Mouse (Mus musculus) forebrain, postnatal 0 days (tissue): ENCODE data around the gene Tjp2. TPM values are rescaled to one million over a fixed set of nuclear protein-coding genes. Genes with fewer than 3 reads are reported as not detected.

Source experiments
- ATAC-seq: fragments of 200-750 bp; cut with Nextera tagmentation; 2 replicates; pipeline ENCODE4 v1.8.0; 2017; ENCODE audit warnings: mild to moderate bottlenecking, moderate library complexity
- DNase-seq: peaks from one replicate; pipeline ENCODE4 v3.0.0-alpha.2; 2015
- H3K27ac ChIP-seq: fragments of 300-500 bp; sonication (generic); 2 replicates; pipeline ENCODE4 v1.5.1; 2014; ENCODE audit warnings: low read depth, mild to moderate bottlenecking, antibody characterized with exemption, low read length, moderate library complexity, mixed read lengths
- H3K27me3 ChIP-seq: fragments of 300-500 bp; sonication (generic); 2 replicates; pipeline ENCODE4 v1.6.1; 2014; ENCODE audit warnings: mild to moderate bottlenecking, low read length, mixed read lengths; ENCODE audit not compliant: insufficient read depth
- H3K36me3 ChIP-seq: fragments of 300-500 bp; sonication (generic); 2 replicates; pipeline ENCODE4 v1.6.1; 2014; ENCODE audit warnings: mild to moderate bottlenecking, moderate library complexity; ENCODE audit not compliant: insufficient read depth
- H3K4me1 ChIP-seq: fragments of 300-500 bp; sonication (generic); 2 replicates; pipeline ENCODE4 v1.6.1; 2014; ENCODE audit warnings: antibody characterized with exemption; ENCODE audit not compliant: insufficient read depth
- H3K4me2 ChIP-seq: fragments of 300-500 bp; sonication (generic); 2 replicates; pipeline ENCODE4 v1.6.1; 2014; ENCODE audit warnings: low read depth, mild to moderate bottlenecking, moderate library complexity
- H3K4me3 ChIP-seq: fragments of 300-500 bp; sonication (generic); 2 replicates; pipeline ENCODE4 v1.5.1; 2014; ENCODE audit warnings: low read depth, low read length, mixed read lengths
- H3K9ac ChIP-seq: fragments of 300-500 bp; sonication (generic); 2 replicates; pipeline ENCODE4 v1.6.1; 2014; ENCODE audit warnings: mild to moderate bottlenecking
- H3K9me3 ChIP-seq: fragments of 300-500 bp; sonication (generic); 2 replicates; pipeline ENCODE4 v1.6.1; 2016; ENCODE audit warnings: low read length
- CTCF ChIP-seq: sonication (generic); IDR thresholded peaks from 2 replicates; pipeline ENCODE4 v1.5.1; 2016; ENCODE audit warnings: antibody characterized with exemption, control low read depth, low read depth
- WGBS: fragments of 180-500 bp; shearing (Covaris S2); extraction: QIAGEN DNeasy Blood & Tissue Kit; methylation state at CpG from one replicate; pipeline ENCODE4 v1.1.7; 2014; 5-methylcytosine and 5-hydroxymethylcytosine counted together
- polyA plus RNA-seq: library from polyadenylated mRNA; unstranded; fragments of >200 nt; fragmentation: Nextera tagmentation; extraction: Ambion mirVana; gene quantifications from 2 replicates; pipeline ENCODE4 v1.2.1, GENCODE M21; 2015
- total RNA-seq: library from RNA; depleted of rRNA; stranded (reverse); fragments of >200 nt; gene quantifications from 2 replicates; pipeline ENCODE4 v1.2.3, GENCODE M21; 2014

The Tjp2 gene
- total and polyA plus RNA-seq, 2 experiments from 2014 or later, result 8.8 to 15.5 TPM

GRCm38 (mm10) chr19:24173020-24173419, 51.8 kb downstream of the Tjp2 start:
- Histone ChIP-seq H3K27me3 (no peaks in the 10 kb centered on the region), H3K9ac (peak overlapping the region; percentile 74; the same call in 1 of the 2 replicates), H3K27ac (no peak overlapping the region), H3K36me3 (no peaks in the 10 kb centered on the region), H3K4me1 (0 out of 2 replicates have a peak, but pooled peaks cover 3% of the 10 kb centered on the region), H3K4me2 (peak overlapping the region; percentile 89), H3K9me3 (no peaks in the 10 kb centered on the region), H3K4me3 (peak overlapping the region; percentile 72)
- WGBS, result 19% methylated on average over 6 of the region's 6 CpGs
- no peak for TF ChIP-seq CTCF
- ATAC-seq (no peak), DNase-seq (no peak)

GRCm38 (mm10) chr19:24168531-24168930, 56.3 kb downstream of the Tjp2 start:
- Histone ChIP-seq H3K27ac (no peak overlapping the region), H3K9me3 (no peaks in the 10 kb centered on the region), H3K36me3 (no peaks in the 10 kb centered on the region), H3K9ac (no peak overlapping the region), H3K4me3 (no peak overlapping the region), H3K27me3 (no peaks in the 10 kb centered on the region), H3K4me2 (no peak overlapping the region), H3K4me1 (0 out of 2 replicates have a peak, but pooled peaks cover 13% of the 10 kb centered on the region)
- 75% methylated on average over 10 of the region's 10 CpGs for WGBS
- TF ChIP-seq CTCF, result no peak
- no peak for ATAC-seq
- DNase-seq, result no peak

GRCm38 (mm10) chr19:24166516-24167091, 58.2 kb downstream of the Tjp2 start:
- no peak for DNase-seq
- Histone ChIP-seq H3K4me2 (peak overlapping the region; percentile 21), H3K9me3 (no peaks in the 10 kb centered on the region), H3K27me3 (no peaks in the 10 kb centered on the region), H3K27ac (no peak overlapping the region), H3K4me3 (0 out of 2 replicates have a peak overlapping the region, but pooled peaks have one; percentile 7), H3K4me1 (0 out of 2 replicates have a peak, but pooled peaks cover 9% of the 10 kb centered on the region), H3K36me3 (no peaks in the 10 kb centered on the region), H3K9ac (no peak overlapping the region)
- peak; percentile 29; the same call in 1 of the 2 replicates for ATAC-seq
- 18% methylated on average over 17 of the region's 17 CpGs for WGBS
- TF ChIP-seq CTCF, result no peak

- Histone ChIP-seq H3K4me3 (no peak overlapping the region), H3K36me3 (no peaks in the 10 kb centered on the region), H3K9me3 (no peaks in the 10 kb centered on the region), H3K9ac (no peak overlapping the region), H3K27me3 (no peaks in the 10 kb centered on the region), H3K4me2 (no peak overlapping the region), H3K4me1 (0 out of 2 replicates have a peak, but pooled peaks cover 9% of the 10 kb centered on the region), H3K27ac (no peak overlapping the region)
- ATAC-seq (no peak), DNase-seq (no peak)
- TF ChIP-seq CTCF, result no peak
- WGBS, result 65% methylated on average over 4 of the region's 4 CpGs
Measured at GRCm38 (mm10) chr19:24163974-24164373, 60.9 kb downstream of the Tjp2 start.

GRCm38 (mm10) chr19:24160460-24160859, 64.4 kb downstream of the Tjp2 start:
- Histone ChIP-seq H3K9ac (no peak overlapping the region), H3K4me2 (0 out of 2 replicates have a peak overlapping the region, but pooled peaks have one; percentile 13), H3K27ac (no peak overlapping the region), H3K36me3 (no peaks in the 10 kb centered on the region), H3K4me3 (no peak overlapping the region), H3K4me1 (no peaks in the 10 kb centered on the region), H3K9me3 (no peaks in the 10 kb centered on the region), H3K27me3 (no peaks in the 10 kb centered on the region)
- peak; percentile 20 for DNase-seq
- peak; percentile 81 for ATAC-seq
- 15% methylated on average over 8 of the region's 8 CpGs for WGBS
- no peak for TF ChIP-seq CTCF

- no peak for TF ChIP-seq CTCF
- DNase-seq, result no peak
- Histone ChIP-seq H3K4me1 (no peaks in the 10 kb centered on the region), H3K27ac (no peak overlapping the region), H3K27me3 (no peaks in the 10 kb centered on the region), H3K4me2 (no peak overlapping the region), H3K9ac (no peak overlapping the region), H3K4me3 (no peak overlapping the region), H3K9me3 (no peaks in the 10 kb centered on the region), H3K36me3 (no peaks in the 10 kb centered on the region)
- 64% methylated on average over 9 of the region's 9 CpGs for WGBS
- ATAC-seq, result no peak
Measured at GRCm38 (mm10) chr19:24159751-24160150, 65.1 kb downstream of the Tjp2 start.

GRCm38 (mm10) chr19:24159334-24159733, 65.5 kb downstream of the Tjp2 start:
- 83% methylated on average over 9 of the region's 9 CpGs for WGBS
- H3K36me3 ChIP-seq, result no peaks in the 10 kb centered on the region
- no peak for DNase-seq
- no peak overlapping the region for H3K27ac ChIP-seq
- H3K9me3 ChIP-seq, result no peaks in the 10 kb centered on the region
- no peak overlapping the region for H3K9ac ChIP-seq
- no peak overlapping the region for H3K4me3 ChIP-seq
- H3K4me1 ChIP-seq, result no peaks in the 10 kb centered on the region
- ATAC-seq, result no peak
- no peaks in the 10 kb centered on the region for H3K27me3 ChIP-seq
- no peak for TF ChIP-seq CTCF
- H3K4me2 ChIP-seq, result no peak overlapping the region
